Mouse (Mus musculus): Measurements from ENCODE around the gene Rasal1. TPM values are rescaled to one million over a fixed set of nuclear protein-coding genes. Genes with fewer than 3 reads are reported as not detected.

The Rasal1 gene
- polyA plus RNA-seq, 1 experiment from 2014 or later, result 0.27 TPM

- ATAC-seq (replicated peaks; ENCODE audit: insufficient number of reproducible peaks, low FRiP score, low TSS enrichment), result no peak
Observed at GRCm38 (mm10) chr5:120717136-120717535, 68.5 kb downstream of the Rasal1 start.

GRCm38 (mm10) chr5:120718600-120719378 lies 70.2 kb downstream of the Rasal1 start:
- Histone ChIP-seq H3K4me2 (no peak overlapping the region), H3K9me3 (replicated peaks; ENCODE audit: control insufficient read depth, low read length) (no peaks in the 10 kb centered on the region), H3K36me3 (ENCODE audit: control insufficient read depth, insufficient read depth, low read length) (no peaks in the 10 kb centered on the region), H3K27ac (ENCODE audit: low read depth, low read length) (no peak overlapping the region), H3K9ac (ENCODE audit: low read depth, low read length) (no peak overlapping the region), H3K4me1 (ENCODE audit: control insufficient read depth, insufficient read depth, low read length) (no peaks in the 10 kb centered on the region), H3K4me3 (ENCODE audit: low read depth, low read length) (no peak overlapping the region), H3K27me3 (ENCODE audit: control insufficient read depth, insufficient read depth, low read length) (peaks cover 17% of the 10 kb centered on the region)
- 61% methylated on average over 14 of the region's 15 CpGs for WGBS (ENCODE audit: insufficient replicate concordance)
- ATAC-seq (replicated peaks; ENCODE audit: insufficient number of reproducible peaks, low FRiP score, low TSS enrichment), result no peak

More at GRCm38 (mm10) chr5:120717136-120717535, 68.5 kb downstream of the Rasal1 start:
- Histone ChIP-seq H3K27ac (ENCODE audit: low read depth, low read length) (no peak overlapping the region), H3K4me3 (ENCODE audit: low read depth, low read length) (no peak overlapping the region), H3K36me3 (ENCODE audit: control insufficient read depth, insufficient read depth, low read length) (no peaks in the 10 kb centered on the region), H3K4me2 (no peak overlapping the region), H3K9me3 (replicated peaks; ENCODE audit: control insufficient read depth, low read length) (no peaks in the 10 kb centered on the region), H3K4me1 (ENCODE audit: control insufficient read depth, insufficient read depth, low read length) (no peaks in the 10 kb centered on the region), H3K27me3 (ENCODE audit: control insufficient read depth, insufficient read depth, low read length) (peaks cover 33% of the 10 kb centered on the region), H3K9ac (ENCODE audit: low read depth, low read length) (no peak overlapping the region)
- 66% methylated on average over 10 of the region's 10 CpGs for WGBS (ENCODE audit: insufficient replicate concordance)

GRCm38 (mm10) chr5:120721005-120721404 lies 72.4 kb downstream of the Rasal1 start:
- Histone ChIP-seq H3K27ac (ENCODE audit: low read depth, low read length) (no peak overlapping the region), H3K27me3 (ENCODE audit: control insufficient read depth, insufficient read depth, low read length) (no peaks in the 10 kb centered on the region), H3K4me1 (ENCODE audit: control insufficient read depth, insufficient read depth, low read length) (no peaks in the 10 kb centered on the region), H3K9me3 (replicated peaks; ENCODE audit: control insufficient read depth, low read length) (no peaks in the 10 kb centered on the region), H3K9ac (ENCODE audit: low read depth, low read length) (no peak overlapping the region), H3K36me3 (ENCODE audit: control insufficient read depth, insufficient read depth, low read length) (no peaks in the 10 kb centered on the region), H3K4me2 (no peak overlapping the region), H3K4me3 (ENCODE audit: low read depth, low read length) (no peak overlapping the region)
- 52% methylated on average over 7 of the region's 7 CpGs for WGBS (ENCODE audit: insufficient replicate concordance)
- no peak for ATAC-seq (replicated peaks; ENCODE audit: insufficient number of reproducible peaks, low FRiP score, low TSS enrichment)

GRCm38 (mm10) chr5:120725811-120726455 lies 77.3 kb downstream of the Rasal1 start:
- ATAC-seq (replicated peaks; ENCODE audit: insufficient number of reproducible peaks, low FRiP score, low TSS enrichment), result no peak
- H3K27ac ChIP-seq (ENCODE audit: low read depth, low read length), result no peak overlapping the region
- no peaks in the 10 kb centered on the region for H3K9me3 ChIP-seq (replicated peaks; ENCODE audit: control insufficient read depth, low read length)
- H3K4me3 ChIP-seq (ENCODE audit: low read depth, low read length), result no peak overlapping the region
- H3K9ac ChIP-seq (ENCODE audit: low read depth, low read length), result no peak overlapping the region
- 54% methylated on average over 12 of the region's 12 CpGs for WGBS (ENCODE audit: insufficient replicate concordance)
- H3K27me3 ChIP-seq (ENCODE audit: control insufficient read depth, insufficient read depth, low read length), result no peaks in the 10 kb centered on the region; the same call in 1 of the 2 replicates
- H3K4me1 ChIP-seq (ENCODE audit: control insufficient read depth, insufficient read depth, low read length), result no peaks in the 10 kb centered on the region
- no peaks in the 10 kb centered on the region for H3K36me3 ChIP-seq (ENCODE audit: control insufficient read depth, insufficient read depth, low read length)
- no peak overlapping the region for H3K4me2 ChIP-seq

Other genes starting within 250 kb of the Rasal1 start
- gene Lhx5, start 217.1 kb upstream of the Rasal1 start, polyA plus RNA-seq (2014; fragmentation: Nextera tagmentation; extraction: Ambion mirVana), result 0.11 TPM in 1 of 2 replicates, not detected in the other
- 6.6 and 8.6 TPM in 2 replicates for gene Sdsl, start 176.0 kb upstream of the Rasal1 start, polyA plus RNA-seq (2014; fragmentation: Nextera tagmentation; extraction: Ambion mirVana)
- gene Sds, start 172.3 kb upstream of the Rasal1 start, polyA plus RNA-seq (2014; fragmentation: Nextera tagmentation; extraction: Ambion mirVana), result 0.18 TPM in 1 of 2 replicates, not detected in the other
- 28.7 and 30.0 TPM in 2 replicates for gene Plbd2, start 145.2 kb upstream of the Rasal1 start, polyA plus RNA-seq (2014; fragmentation: Nextera tagmentation; extraction: Ambion mirVana)
- gene Slc8b1, start 137.6 kb upstream of the Rasal1 start, polyA plus RNA-seq (2014; fragmentation: Nextera tagmentation; extraction: Ambion mirVana), result 1.6 and 2.1 TPM in 2 replicates
- 18.1 and 19.1 TPM in 2 replicates for gene Tpcn1, start 60.1 kb upstream of the Rasal1 start, polyA plus RNA-seq (2014; fragmentation: Nextera tagmentation; extraction: Ambion mirVana)
- 0.18 and 0.54 TPM in 2 replicates for gene Iqcd, start 59.8 kb upstream of the Rasal1 start, polyA plus RNA-seq (2014; fragmentation: Nextera tagmentation; extraction: Ambion mirVana)
- 5.6 and 7.9 TPM in 2 replicates for gene Rita1, start 36.2 kb upstream of the Rasal1 start, polyA plus RNA-seq (2014; fragmentation: Nextera tagmentation; extraction: Ambion mirVana)
- gene Ddx54, start 36.1 kb upstream of the Rasal1 start, polyA plus RNA-seq (2014; fragmentation: Nextera tagmentation; extraction: Ambion mirVana), result 22.2 and 23.5 TPM in 2 replicates
- gene Cfap73, start 14.6 kb upstream of the Rasal1 start, polyA plus RNA-seq (2014; fragmentation: Nextera tagmentation; extraction: Ambion mirVana), result not detected in 2 replicates
- gene Dtx1, start 63.1 kb downstream of the Rasal1 start, polyA plus RNA-seq (2014; fragmentation: Nextera tagmentation; extraction: Ambion mirVana), result 0.45 and 0.53 TPM in 2 replicates
- gene Oas2, start 101.0 kb downstream of the Rasal1 start, polyA plus RNA-seq (2014; fragmentation: Nextera tagmentation; extraction: Ambion mirVana), result 0.07 and 0.13 TPM in 2 replicates
- 0.09 and 0.11 TPM in 2 replicates for gene Oas3, start 128.8 kb downstream of the Rasal1 start, polyA plus RNA-seq (2014; fragmentation: Nextera tagmentation; extraction: Ambion mirVana)
- not detected in 2 replicates for gene Oas1e, start 146.7 kb downstream of the Rasal1 start, polyA plus RNA-seq (2014; fragmentation: Nextera tagmentation; extraction: Ambion mirVana)
- 0.49 and 0.54 TPM in 2 replicates for gene Oas1c, start 163.7 kb downstream of the Rasal1 start, polyA plus RNA-seq (2014; fragmentation: Nextera tagmentation; extraction: Ambion mirVana)
- not detected in 2 replicates for gene Oas1f, start 198.6 kb downstream of the Rasal1 start, polyA plus RNA-seq (2014; fragmentation: Nextera tagmentation; extraction: Ambion mirVana)
- not detected in 2 replicates for gene Oas1h, start 212.6 kb downstream of the Rasal1 start, polyA plus RNA-seq (2014; fragmentation: Nextera tagmentation; extraction: Ambion mirVana)
- gene Oas1g, start 238.8 kb downstream of the Rasal1 start, polyA plus RNA-seq (2014; fragmentation: Nextera tagmentation; extraction: Ambion mirVana), result not detected in 2 replicates

All from heart, embryonic 11.5 days (tissue).